Mouse (Mus musculus): Measurements from ENCODE around the gene Pik3ca. TPM values are rescaled to one million over a fixed set of nuclear protein-coding genes. Genes with fewer than 3 reads are reported as not detected.

The Pik3ca gene
- polyA plus RNA-seq, 1 experiment, result not detected

GRCm38 (mm10) chr3:32495856-32496710, 98.6 kb downstream of the Pik3ca start:
- no peak for TF ChIP-seq CTCF (IDR thresholded peaks at IDR 0.05; ENCODE audit: insufficient read depth, low read depth, low read length)
- no peak for TF ChIP-seq POLR2A (IDR thresholded peaks at IDR 0.05; ENCODE audit: insufficient read depth, low read depth, low read length)
- Histone ChIP-seq H3K4me1 (ENCODE audit: control insufficient read depth, insufficient read depth, low read length) (peaks cover 3% of the 10 kb centered on the region; the same call in 1 of the 2 replicates), H3K4me3 (ENCODE audit: insufficient read depth, low read depth, low read length) (no peak overlapping the region), H3K27ac (ENCODE audit: insufficient read depth, low read depth, low read length) (peak overlapping the region; percentile 38; the same call in 1 of the 2 replicates)
- 44% methylated on average over 8 of the region's 8 CpGs for WGBS

GRCm38 (mm10) chr3:32496711-32497070, 99.2 kb downstream of the Pik3ca start:
- TF ChIP-seq POLR2A (IDR thresholded peaks at IDR 0.05; ENCODE audit: insufficient read depth, low read depth, low read length) (no peak), CTCF (IDR thresholded peaks at IDR 0.05; ENCODE audit: insufficient read depth, low read depth, low read length) (no peak)
- H3K4me1 ChIP-seq (ENCODE audit: control insufficient read depth, insufficient read depth, low read length), result peaks cover 3% of the 10 kb centered on the region; the same call in 1 of the 2 replicates

GRCm38 (mm10) chr3:32500346-32500745, 102.9 kb downstream of the Pik3ca start:
- Histone ChIP-seq H3K4me3 (ENCODE audit: insufficient read depth, low read depth, low read length) (no peak overlapping the region), H3K4me1 (ENCODE audit: control insufficient read depth, insufficient read depth, low read length) (peaks cover 3% of the 10 kb centered on the region; the same call in 1 of the 2 replicates), H3K27ac (ENCODE audit: insufficient read depth, low read depth, low read length) (no peak overlapping the region)
- WGBS, result 96% methylated on average over 2 of the region's 2 CpGs
- TF ChIP-seq CTCF (IDR thresholded peaks at IDR 0.05; ENCODE audit: insufficient read depth, low read depth, low read length) (no peak), POLR2A (IDR thresholded peaks at IDR 0.05; ENCODE audit: insufficient read depth, low read depth, low read length) (no peak)

More at GRCm38 (mm10) chr3:32496711-32497070, 99.2 kb downstream of the Pik3ca start:
- Histone ChIP-seq H3K27ac (ENCODE audit: insufficient read depth, low read depth, low read length) (no peak overlapping the region; the same call in 1 of the 2 replicates), H3K4me3 (ENCODE audit: insufficient read depth, low read depth, low read length) (no peak overlapping the region)
- WGBS, result 36% methylated on average over 1 of the region's 1 CpGs

GRCm38 (mm10) chr3:32505841-32506240, 108.4 kb downstream of the Pik3ca start:
- Histone ChIP-seq H3K4me3 (ENCODE audit: insufficient read depth, low read depth, low read length) (no peak overlapping the region), H3K4me1 (ENCODE audit: control insufficient read depth, insufficient read depth, low read length) (peaks cover 9% of the 10 kb centered on the region), H3K27ac (ENCODE audit: insufficient read depth, low read depth, low read length) (no peak overlapping the region)
- WGBS, result 83% methylated on average over 3 of the region's 3 CpGs
- TF ChIP-seq CTCF (IDR thresholded peaks at IDR 0.05; ENCODE audit: insufficient read depth, low read depth, low read length), result no peak
- TF ChIP-seq POLR2A (IDR thresholded peaks at IDR 0.05; ENCODE audit: insufficient read depth, low read depth, low read length), result no peak

- TF ChIP-seq CTCF (IDR thresholded peaks at IDR 0.05; ENCODE audit: insufficient read depth, low read depth, low read length), result no peak
- no peak for TF ChIP-seq POLR2A (IDR thresholded peaks at IDR 0.05; ENCODE audit: insufficient read depth, low read depth, low read length)
These were observed 109.1 kb downstream of the Pik3ca start for GRCm38 (mm10) chr3:32506366-32507225.

GRCm38 (mm10) chr3:32508666-32509324, 111.3 kb downstream of the Pik3ca start:
- WGBS, result 2% methylated on average over 17 of the region's 17 CpGs
- TF ChIP-seq CTCF (IDR thresholded peaks at IDR 0.05; ENCODE audit: insufficient read depth, low read depth, low read length), result no peak
- TF ChIP-seq POLR2A (IDR thresholded peaks at IDR 0.05; ENCODE audit: insufficient read depth, low read depth, low read length), result no peak
- Histone ChIP-seq H3K27ac (ENCODE audit: insufficient read depth, low read depth, low read length) (no peak overlapping the region), H3K4me1 (ENCODE audit: control insufficient read depth, insufficient read depth, low read length) (peaks cover 12% of the 10 kb centered on the region), H3K4me3 (ENCODE audit: insufficient read depth, low read depth, low read length) (no peak overlapping the region)

More at GRCm38 (mm10) chr3:32506366-32507225, 109.1 kb downstream of the Pik3ca start:
- Histone ChIP-seq H3K4me1 (ENCODE audit: control insufficient read depth, insufficient read depth, low read length) (peaks cover 9% of the 10 kb centered on the region), H3K4me3 (ENCODE audit: insufficient read depth, low read depth, low read length) (no peak overlapping the region), H3K27ac (ENCODE audit: insufficient read depth, low read depth, low read length) (no peak overlapping the region)
- WGBS, result 74% methylated on average over 11 of the region's 11 CpGs

- H3K4me1 ChIP-seq (ENCODE audit: control insufficient read depth, insufficient read depth, low read length), result peaks cover 12% of the 10 kb centered on the region
- WGBS, result 9% methylated on average over 24 of the region's 24 CpGs
- TF ChIP-seq CTCF (IDR thresholded peaks at IDR 0.05; ENCODE audit: insufficient read depth, low read depth, low read length) (no peak), POLR2A (IDR thresholded peaks at IDR 0.05; ENCODE audit: insufficient read depth, low read depth, low read length) (no peak)
- H3K27ac ChIP-seq (ENCODE audit: insufficient read depth, low read depth, low read length), result peak within 1 kb of the TSS; percentile 59
- peak within 1 kb of the TSS; percentile 89 for H3K4me3 ChIP-seq (ENCODE audit: insufficient read depth, low read depth, low read length)
These were observed 112.3 kb downstream of the Pik3ca start, which contains the start of gene Zfp639 for GRCm38 (mm10) chr3:32509496-32510374. Gene Zfp639 (plus strand): TSS chr3:32510259.

Data from olfactory bulb, adult 2 months (tissue).